Mouse (Mus musculus): ENCODE results near the gene Pisd. TPM values are rescaled to one million over a fixed set of nuclear protein-coding genes. Genes with fewer than 3 reads are reported as not detected.

Pisd gene
- polyA plus RNA-seq, 1 experiment from 2014 or later: 88.3 TPM

DNA sequence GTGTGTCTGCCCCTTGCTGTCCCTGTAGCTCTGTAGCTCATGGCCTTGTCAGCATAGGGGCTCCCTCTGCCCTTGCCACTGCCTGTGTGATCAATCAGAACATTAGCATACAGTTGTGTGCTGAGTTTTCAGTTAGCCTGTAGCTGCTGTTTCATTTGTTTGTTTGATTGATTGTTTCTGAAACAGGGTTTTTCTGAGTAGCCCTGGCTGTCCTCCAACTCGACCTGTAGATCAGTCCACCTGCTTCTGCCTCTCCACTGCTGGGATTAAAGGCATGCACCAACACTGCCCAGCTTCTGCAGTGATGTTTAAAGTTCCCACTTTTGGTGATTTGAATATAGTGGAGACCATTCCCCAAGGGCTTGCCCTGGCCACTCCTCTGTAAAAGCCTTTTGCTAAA lies 67.7 kb downstream of the Pisd start:
- H3K4me1 ChIP-seq (replicated peaks): peaks cover 14% of the 10 kb centered on the region
- 60% methylated on average over 1 of the region's 1 CpGs for WGBS
- H3K9me3 ChIP-seq: no peaks in the 10 kb centered on the region
- no peak overlapping the region for H3K27ac ChIP-seq
- H3K36me3 ChIP-seq: no peaks in the 10 kb centered on the region
- no peaks in the 10 kb centered on the region for H3K27me3 ChIP-seq (ENCODE audit: insufficient read depth, poor library complexity, severe bottlenecking)
- no peak for DNase-seq (ENCODE audit: low spot score)
- no peak overlapping the region for H3K4me3 ChIP-seq

DNA sequence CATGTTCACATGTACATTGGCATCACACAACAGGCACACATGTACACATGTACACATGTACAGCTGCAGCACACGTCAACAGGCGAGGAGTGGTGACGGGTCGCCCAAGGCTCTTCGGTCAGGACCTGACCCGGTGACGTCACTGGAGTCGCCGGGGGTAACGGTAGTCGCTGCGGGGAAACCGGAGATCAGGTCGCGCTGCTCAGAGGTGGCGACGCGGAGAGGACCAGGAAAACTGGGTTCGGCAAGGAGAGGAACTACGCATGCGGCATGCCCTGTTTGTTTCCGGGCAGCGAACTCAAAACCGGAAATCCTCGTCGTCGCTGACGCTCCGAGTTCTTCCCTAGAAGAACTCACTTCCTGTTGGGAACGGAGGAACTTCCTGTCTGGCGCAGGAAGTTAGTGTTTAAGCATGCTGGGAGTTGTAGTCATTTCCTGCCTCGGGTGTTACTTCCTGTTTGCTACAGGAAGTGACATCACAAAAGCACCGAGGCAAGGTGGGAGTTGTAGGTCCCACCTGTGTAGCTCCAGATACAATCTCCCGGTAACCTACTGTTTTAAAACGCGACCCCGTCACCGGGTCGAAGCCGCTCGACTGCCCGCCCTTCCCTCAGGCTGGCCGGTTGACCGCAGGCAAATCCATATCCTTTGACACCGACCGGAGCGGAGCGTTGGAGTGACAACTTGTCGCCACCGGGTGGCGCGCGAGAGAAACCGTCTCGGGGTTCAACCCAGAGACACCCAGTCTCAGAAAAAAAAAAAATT lies 71.6 kb downstream of the Pisd start:
- H3K4me1 ChIP-seq (replicated peaks): peaks cover 7% of the 10 kb centered on the region
- DNase-seq (ENCODE audit: low spot score): peak; percentile 93
- no peaks in the 10 kb centered on the region for H3K36me3 ChIP-seq
- H3K27ac ChIP-seq: peak overlapping the region; percentile 87
- no peaks in the 10 kb centered on the region for H3K9me3 ChIP-seq
- under 1% methylated on average over 55 of the region's 55 CpGs for WGBS
- H3K4me3 ChIP-seq: peak overlapping the region; percentile 66
- H3K27me3 ChIP-seq (ENCODE audit: insufficient read depth, poor library complexity, severe bottlenecking): no peaks in the 10 kb centered on the region

DNA sequence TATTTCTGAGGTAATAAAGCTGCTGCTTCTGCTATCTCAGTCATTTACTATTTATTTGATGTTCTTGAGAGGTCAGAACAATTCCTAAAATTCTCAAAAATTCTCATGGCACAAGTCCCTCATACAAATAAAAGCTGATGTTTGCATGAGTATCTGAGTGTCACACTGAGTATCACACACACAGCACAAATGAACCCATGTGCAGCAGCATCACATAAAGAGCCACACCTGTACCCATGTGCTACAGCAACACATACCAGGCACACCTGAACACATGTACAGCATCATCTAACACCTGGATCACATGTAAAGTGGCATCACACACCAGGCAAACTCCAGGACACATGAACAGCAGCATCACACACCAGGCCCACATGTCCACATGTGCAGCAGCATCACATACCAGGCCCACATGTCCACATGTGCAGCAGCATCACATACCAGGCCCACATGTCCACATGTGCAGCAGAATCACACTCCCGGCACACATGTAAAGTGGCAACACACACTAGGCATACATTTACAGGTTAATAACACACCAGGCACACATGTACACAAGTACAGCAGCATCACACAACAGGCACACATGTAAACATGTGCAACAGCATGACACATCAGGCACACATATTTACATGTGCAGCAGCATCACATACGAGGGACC lies 72.3 kb downstream of the Pisd start:
- DNase-seq (ENCODE audit: low spot score): no peak
- H3K27me3 ChIP-seq (ENCODE audit: insufficient read depth, poor library complexity, severe bottlenecking): no peaks in the 10 kb centered on the region
- 24% methylated on average over 2 of the region's 2 CpGs for WGBS
- H3K36me3 ChIP-seq: no peaks in the 10 kb centered on the region
- peak overlapping the region; percentile 66 for H3K4me3 ChIP-seq
- H3K9me3 ChIP-seq: no peaks in the 10 kb centered on the region
- H3K4me1 ChIP-seq (replicated peaks): peaks cover 7% of the 10 kb centered on the region
- H3K27ac ChIP-seq: peak overlapping the region; percentile 87

DNA sequence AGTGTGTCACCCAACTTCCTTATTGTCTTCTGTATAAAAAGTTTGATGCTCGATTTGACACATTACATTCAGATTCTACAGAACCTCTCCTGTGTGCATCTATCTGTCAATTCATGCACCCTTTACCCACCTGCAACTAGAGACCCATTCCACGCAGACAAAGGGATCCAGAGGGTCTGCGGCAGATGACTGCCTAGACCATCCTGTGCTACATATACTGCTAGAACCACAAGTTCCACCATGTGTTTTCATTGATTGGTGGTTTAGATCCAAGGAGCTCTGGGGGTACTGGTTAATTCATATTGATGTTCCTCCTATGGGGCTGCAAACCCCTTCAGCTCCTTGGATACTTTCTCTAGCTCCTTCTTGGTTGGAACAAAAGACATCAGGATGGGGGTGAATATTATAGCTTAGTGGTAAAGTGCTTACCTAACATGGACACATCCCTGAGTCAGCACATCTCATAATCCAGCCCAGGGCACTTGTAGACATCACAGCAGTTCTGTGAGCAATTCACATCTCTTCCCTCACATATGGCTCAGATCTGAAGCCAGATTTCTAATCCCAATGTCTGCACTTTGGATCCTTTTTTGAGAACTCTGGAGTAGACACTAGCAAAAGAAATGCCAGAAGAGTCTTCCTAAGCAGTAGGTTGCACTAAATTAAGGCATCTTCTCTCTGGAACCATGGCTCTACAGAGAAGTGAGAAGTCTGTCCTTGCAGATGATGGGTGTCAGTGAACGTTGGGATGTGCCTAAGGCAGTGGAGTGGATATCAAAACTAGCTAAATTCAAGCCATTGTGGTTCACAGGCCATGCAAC lies 73.0 kb downstream of the Pisd start:
- DNase-seq (ENCODE audit: low spot score): no peak
- no peaks in the 10 kb centered on the region for H3K27me3 ChIP-seq (ENCODE audit: insufficient read depth, poor library complexity, severe bottlenecking)
- peak overlapping the region; percentile 66; the same call in 1 of the 2 replicates for H3K4me3 ChIP-seq
- H3K9me3 ChIP-seq: no peaks in the 10 kb centered on the region
- H3K27ac ChIP-seq: no peak overlapping the region
- no peaks in the 10 kb centered on the region for H3K36me3 ChIP-seq
- peaks cover 7% of the 10 kb centered on the region for H3K4me1 ChIP-seq (replicated peaks)
- WGBS: 71% methylated on average over 4 of the region's 4 CpGs

DNA sequence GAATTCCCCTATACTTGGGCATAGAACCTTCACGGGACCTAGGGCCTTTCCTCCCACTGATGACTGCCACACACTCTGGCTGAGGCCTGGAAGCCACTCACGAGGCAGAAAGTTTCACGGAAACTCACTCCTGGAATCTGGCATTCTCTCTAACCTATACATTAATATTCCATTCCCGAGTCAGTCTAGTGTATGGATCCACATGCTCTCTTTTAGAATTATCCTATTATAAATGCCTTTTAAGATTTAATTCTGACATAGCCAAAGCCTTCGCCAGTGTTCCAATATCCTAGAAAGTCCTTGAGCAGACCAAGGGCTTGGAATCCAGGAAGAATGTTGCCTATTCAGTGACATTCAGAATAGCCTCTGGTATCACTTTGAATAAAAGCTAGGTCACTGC lies 74.0 kb downstream of the Pisd start:
- Histone ChIP-seq H3K9me3 (no peaks in the 10 kb centered on the region), H3K4me1 (replicated peaks) (peaks cover 7% of the 10 kb centered on the region), H3K36me3 (no peaks in the 10 kb centered on the region), H3K27me3 (ENCODE audit: insufficient read depth, poor library complexity, severe bottlenecking) (no peaks in the 10 kb centered on the region), H3K27ac (no peak overlapping the region), H3K4me3 (no peak overlapping the region)
- no peak for DNase-seq (ENCODE audit: low spot score)
- 77% methylated on average over 5 of the region's 5 CpGs for WGBS

DNA sequence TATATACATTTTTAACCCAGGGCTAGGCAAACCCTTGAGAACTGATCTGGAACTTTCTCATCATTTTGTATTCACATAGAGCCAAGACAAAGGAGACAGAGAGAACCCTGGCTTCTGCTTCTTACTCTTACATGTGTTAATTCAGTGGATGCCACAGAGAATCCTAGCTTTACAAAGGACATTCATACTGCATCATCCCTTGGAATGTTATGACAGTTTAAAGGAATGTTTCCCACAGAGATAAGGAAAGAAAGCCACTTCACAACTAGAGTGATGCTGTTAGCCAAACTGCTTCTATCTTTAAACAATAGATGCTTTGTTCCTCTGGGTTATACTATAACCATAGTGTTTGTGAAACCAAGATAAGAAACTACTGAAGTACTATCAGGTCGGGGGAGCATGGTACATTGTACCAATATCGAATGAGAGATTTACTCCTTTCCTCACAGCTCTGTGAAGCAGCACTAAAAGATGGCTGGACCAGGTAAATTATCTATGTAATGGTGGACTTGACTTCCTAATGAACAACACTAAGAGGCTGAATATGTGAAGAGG lies 79.1 kb downstream of the Pisd start:
- DNase-seq (ENCODE audit: low spot score): no peak
- Histone ChIP-seq H3K4me3 (no peak overlapping the region), H3K4me1 (replicated peaks) (no peaks in the 10 kb centered on the region), H3K27ac (no peak overlapping the region), H3K36me3 (no peaks in the 10 kb centered on the region), H3K9me3 (no peaks in the 10 kb centered on the region), H3K27me3 (ENCODE audit: insufficient read depth, poor library complexity, severe bottlenecking) (no peaks in the 10 kb centered on the region)
- WGBS: 77% methylated on average over 2 of the region's 2 CpGs

DNA sequence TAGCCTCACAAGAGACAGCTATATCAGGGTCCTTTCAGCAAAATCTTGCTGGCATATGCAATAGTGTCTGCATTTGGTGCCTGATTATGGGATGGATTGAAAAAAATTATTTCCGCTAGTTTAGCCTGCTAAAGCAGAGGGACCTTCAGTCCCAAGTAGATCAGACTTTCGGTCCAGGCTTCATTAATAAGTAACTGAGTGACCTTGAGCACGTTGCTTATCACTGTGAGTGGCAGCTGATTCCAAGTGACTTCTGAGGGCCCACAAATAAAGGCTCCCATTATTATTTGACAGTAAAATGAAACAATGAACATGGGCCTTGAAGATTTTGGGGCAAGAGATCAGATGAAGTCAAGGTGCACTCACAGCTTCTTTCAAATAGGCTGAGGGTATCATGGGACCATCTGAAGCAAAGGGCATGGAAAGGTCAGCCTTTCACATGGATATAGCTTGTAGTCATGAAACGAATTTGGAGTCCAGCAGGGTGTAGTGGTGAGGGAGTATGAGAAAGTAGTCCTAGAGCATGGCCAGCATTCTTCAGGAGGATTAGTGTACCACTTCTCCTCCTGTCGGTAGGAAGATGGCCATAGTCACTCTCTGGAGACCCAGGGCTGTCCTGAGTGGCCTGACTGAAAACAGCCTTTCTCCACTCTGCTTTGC lies 88.1 kb downstream of the Pisd start:
- Histone ChIP-seq H3K9me3 (no peaks in the 10 kb centered on the region), H3K36me3 (no peaks in the 10 kb centered on the region), H3K27ac (no peak overlapping the region), H3K4me1 (replicated peaks) (no peaks in the 10 kb centered on the region), H3K27me3 (ENCODE audit: insufficient read depth, poor library complexity, severe bottlenecking) (no peaks in the 10 kb centered on the region), H3K4me3 (no peak overlapping the region)
- DNase-seq (ENCODE audit: low spot score): no peak
- 78% methylated on average over 5 of the region's 5 CpGs for WGBS

DNA sequence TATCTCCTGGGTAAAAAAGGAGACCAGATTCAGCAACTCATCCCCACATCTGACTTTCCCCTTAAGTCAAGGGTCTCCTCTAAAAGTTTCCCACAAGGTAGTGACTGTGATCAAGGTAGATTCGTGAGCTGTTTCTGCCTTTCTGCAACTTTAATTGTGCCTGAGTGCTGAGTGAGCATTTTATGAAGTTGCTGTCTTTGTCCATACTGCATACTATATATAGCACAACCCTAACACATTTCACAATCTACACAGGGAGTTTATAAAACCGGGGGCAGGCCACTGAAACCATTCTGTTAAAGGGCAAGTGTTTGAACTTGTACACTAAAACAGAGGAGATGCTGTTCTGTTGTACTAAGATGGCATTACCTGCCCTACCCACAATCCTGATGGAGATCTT lies 92.0 kb downstream of the Pisd start:
- no peak overlapping the region for H3K27ac ChIP-seq
- no peak overlapping the region for H3K4me3 ChIP-seq
- no peak for DNase-seq (ENCODE audit: low spot score)
- H3K36me3 ChIP-seq: no peaks in the 10 kb centered on the region
- no peaks in the 10 kb centered on the region for H3K27me3 ChIP-seq (ENCODE audit: insufficient read depth, poor library complexity, severe bottlenecking)
- H3K9me3 ChIP-seq: no peaks in the 10 kb centered on the region
- H3K4me1 ChIP-seq (replicated peaks): no peaks in the 10 kb centered on the region
- 66% methylated on average over 2 of the region's 2 CpGs for WGBS

Other genes starting within 250 kb of the Pisd start
- gene Yes1, start 174.5 kb downstream of the Pisd start, polyA plus RNA-seq (2016; fragmentation: Nextera tagmentation; extraction: Ambion mirVana): 23.8 and 29.1 TPM in 2 replicates
- gene Gm20671, start 41.5 kb upstream of the Pisd start, polyA plus RNA-seq (2016; fragmentation: Nextera tagmentation; extraction: Ambion mirVana): not detected in 2 replicates
- 17.6 and 18.2 TPM in 2 replicates for gene Prr14l, start 68.6 kb upstream of the Pisd start, polyA plus RNA-seq (2016; fragmentation: Nextera tagmentation; extraction: Ambion mirVana)
- 35.3 and 35.8 TPM in 2 replicates for gene Depdc5, start 78.1 kb upstream of the Pisd start, polyA plus RNA-seq (2016; fragmentation: Nextera tagmentation; extraction: Ambion mirVana)
- 430 and 455 TPM in 2 replicates for gene Ywhah, start 233.2 kb upstream of the Pisd start, polyA plus RNA-seq (2016; fragmentation: Nextera tagmentation; extraction: Ambion mirVana)

All from hindbrain, embryonic 10.5 days (tissue).